In the genomic region with DNA sequence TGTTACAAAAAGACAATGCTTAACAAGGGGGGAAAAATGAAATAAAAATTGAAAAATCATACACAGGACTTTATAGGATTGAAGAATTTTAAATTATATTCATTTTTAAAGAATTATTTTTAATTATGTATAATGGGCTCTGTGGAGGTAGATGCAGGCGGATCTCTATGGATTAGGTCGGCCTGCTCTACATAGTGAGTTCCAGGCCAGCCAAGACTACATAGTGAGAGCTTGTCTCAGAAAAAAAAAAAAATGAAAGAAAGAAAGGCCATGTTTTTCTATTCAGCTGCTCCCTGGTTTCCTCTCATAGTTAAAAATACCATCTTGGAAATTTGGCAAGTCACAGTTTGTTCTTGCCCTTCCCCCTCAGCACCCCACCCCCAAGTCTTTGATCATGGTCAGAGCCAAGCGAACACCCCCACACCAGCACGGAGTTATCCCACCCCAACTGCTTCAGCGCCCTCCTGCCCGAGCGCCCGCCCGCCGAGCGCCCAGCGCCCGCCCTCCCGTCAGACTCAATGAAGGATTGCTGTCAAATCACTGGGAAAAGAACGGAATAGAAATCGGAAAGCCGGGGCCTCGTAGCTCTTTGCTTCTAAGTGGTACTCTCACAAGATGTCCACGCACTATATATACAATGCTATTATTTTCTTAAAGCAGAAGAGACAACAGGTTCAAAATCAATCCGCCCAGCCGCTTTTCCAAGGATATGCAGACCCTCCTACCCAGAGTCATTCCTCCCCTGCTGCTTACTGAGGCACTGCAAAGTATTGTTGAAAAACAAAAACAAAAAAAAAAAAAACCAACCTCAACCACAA, we compare ENCODE assay signal across 8 mouse cellular contexts. TPM values are rescaled to one million over a fixed set of nuclear protein-coding genes. Genes with fewer than 3 reads are reported as not detected.
DNase-seq lines count a peak whose midpoint lies in the region; ATAC-seq and TF ChIP-seq lines count a peak whose summit lies in the region.

No protein-coding gene starts in this region.

- peak overlapping the region; percentile 50 for H3K4me2 ChIP-seq in embryonic facial prominence, embryonic 12.5 days (replicated peaks)
- H3K4me2 ChIP-seq in kidney, embryonic 14.5 days (replicated peaks; ENCODE audit: low read depth, low read length) = peak overlapping the region; percentile 50
- H3K4me2 ChIP-seq in midbrain, postnatal 0 days (ENCODE audit: low read depth, low read length, poor library complexity, severe bottlenecking) = peak overlapping the region; percentile 44

- H3K36me3 ChIP-seq in embryonic facial prominence, embryonic 12.5 days = no peaks in the 10 kb centered on the region
- no peaks in the 10 kb centered on the region for H3K36me3 ChIP-seq in heart, embryonic 10.5 days
- H3K36me3 ChIP-seq in kidney, embryonic 14.5 days (ENCODE audit: control insufficient read depth, insufficient read depth, low read length) = no peaks in the 10 kb centered on the region
- H3K36me3 ChIP-seq in midbrain, postnatal 0 days (ENCODE audit: insufficient read depth, low read length) = no peaks in the 10 kb centered on the region

- no peaks in the 10 kb centered on the region for H3K9me3 ChIP-seq in embryonic facial prominence, embryonic 12.5 days
- no peaks in the 10 kb centered on the region for H3K9me3 ChIP-seq in heart, embryonic 10.5 days
- H3K9me3 ChIP-seq in kidney, embryonic 14.5 days (ENCODE audit: control insufficient read depth, low read length) = no peaks in the 10 kb centered on the region; the same call in 1 of the 2 replicates
- no peaks in the 10 kb centered on the region for H3K9me3 ChIP-seq in midbrain, postnatal 0 days (ENCODE audit: low read length)

- H3K27ac ChIP-seq in embryonic facial prominence, embryonic 12.5 days = peak overlapping the region; percentile 67
- H3K27ac ChIP-seq in heart, embryonic 10.5 days = peak overlapping the region; percentile 76
- peak overlapping the region; percentile 43; the same call in 1 of the 2 replicates for H3K27ac ChIP-seq in kidney, embryonic 14.5 days (ENCODE audit: low read depth, low read length)
- peak overlapping the region; percentile 77 for H3K27ac ChIP-seq in midbrain, postnatal 0 days (ENCODE audit: low read depth, low read length)

- H3K4me1 ChIP-seq in embryonic facial prominence, embryonic 12.5 days = peaks cover 15% of the 10 kb centered on the region
- H3K4me1 ChIP-seq in heart, embryonic 10.5 days = peaks cover 26% of the 10 kb centered on the region
- peaks cover 11% of the 10 kb centered on the region for H3K4me1 ChIP-seq in kidney, embryonic 14.5 days (ENCODE audit: control insufficient read depth, insufficient read depth, low read length)
- peaks cover 7% of the 10 kb centered on the region for H3K4me1 ChIP-seq in midbrain, postnatal 0 days (ENCODE audit: insufficient read depth, low read length)

- no peaks in the 10 kb centered on the region for H3K27me3 ChIP-seq in embryonic facial prominence, embryonic 12.5 days
- no peaks in the 10 kb centered on the region for H3K27me3 ChIP-seq in heart, embryonic 10.5 days (ENCODE audit: insufficient read depth, poor library complexity, severe bottlenecking)
- no peaks in the 10 kb centered on the region for H3K27me3 ChIP-seq in kidney, embryonic 14.5 days (ENCODE audit: control insufficient read depth, insufficient read depth, low read length)
- no peaks in the 10 kb centered on the region for H3K27me3 ChIP-seq in midbrain, postnatal 0 days (ENCODE audit: insufficient read depth, low read length)

- peak; percentile 72 for DNase-seq in adrenal gland, postnatal 10 days
- DNase-seq in heart, embryonic 10.5 days (ENCODE audit: low spot score) = no peak
- peak; percentile 19 for DNase-seq in liver
- peak; percentile 50 for DNase-seq in midbrain, postnatal 0 days (ENCODE audit: low spot score)

- no peak overlapping the region for H3K9ac ChIP-seq in embryonic facial prominence, embryonic 12.5 days
- no peak overlapping the region; the same call in 1 of the 2 replicates for H3K9ac ChIP-seq in kidney, embryonic 14.5 days (ENCODE audit: low read depth, low read length)
- H3K9ac ChIP-seq in midbrain, postnatal 0 days (replicated peaks; ENCODE audit: low read length, poor library complexity, severe bottlenecking) = no peak overlapping the region

- 7% methylated on average over 21 of the region's 21 CpGs for WGBS in embryonic facial prominence, embryonic 12.5 days
- 10% methylated on average over 21 of the region's 21 CpGs for WGBS in heart, embryonic 10.5 days
- 6% methylated on average over 21 of the region's 21 CpGs for WGBS in kidney, embryonic 14.5 days
- WGBS in midbrain, postnatal 0 days = 6% methylated on average over 21 of the region's 21 CpGs

- ATAC-seq in embryonic facial prominence, embryonic 12.5 days (ENCODE audit: insufficient number of reproducible peaks, insufficient read depth, low FRiP score, low TSS enrichment) = 0 out of 2 replicates have a peak, but pooled peaks have one; percentile 28
- ATAC-seq in kidney, embryonic 14.5 days (ENCODE audit: low FRiP score, low TSS enrichment) = no peak
- ATAC-seq in midbrain, postnatal 0 days (ENCODE audit: low FRiP score) = peak; percentile 72; the same call in 1 of the 2 replicates
- no peak for ATAC-seq in megakaryocyte progenitor cell, adult 5-6 weeks (replicated peaks; ENCODE audit: poor library complexity)
- no peak for ATAC-seq in granulocyte monocyte progenitor cell, adult 5-6 weeks (replicated peaks; ENCODE audit: poor library complexity, severe bottlenecking)

- TF ChIP-seq CTCF in midbrain, postnatal 0 days (IDR thresholded peaks at IDR 0.05) = no peak

- H3K4me3 ChIP-seq in embryonic facial prominence, embryonic 12.5 days = peak overlapping the region; percentile 22
- H3K4me3 ChIP-seq in heart, embryonic 10.5 days = peak overlapping the region; percentile 57
- peak overlapping the region; percentile 27 for H3K4me3 ChIP-seq in kidney, embryonic 14.5 days (ENCODE audit: low read length)
- peak overlapping the region; percentile 14; the same call in 1 of the 2 replicates for H3K4me3 ChIP-seq in midbrain, postnatal 0 days (ENCODE audit: low read depth, low read length)

RNA-seq across cellular contexts. Expression of a gene that starts 18.8 kb away (rescaled TPM):
- total RNA-seq in adrenal gland, postnatal 10 days (2021) = 10 to 100 TPM; 19.7 to 28.0 TPM
- polyA plus RNA-seq in embryonic facial prominence, embryonic 12.5 days (2016; fragmentation: Nextera tagmentation; extraction: Ambion mirVana) = 29.9 and 31.9 TPM in 2 replicates
- polyA plus RNA-seq in heart, embryonic 10.5 days (2016; fragmentation: Nextera tagmentation; extraction: Ambion mirVana) = 13.5 and 18.0 TPM in 2 replicates
- polyA plus RNA-seq in kidney, embryonic 14.5 days (2014; fragmentation: Nextera tagmentation; extraction: Ambion mirVana) = 21.6 and 36.5 TPM in 2 replicates
- total RNA-seq in midbrain, postnatal 0 days (2014; rRNA removed) = 424 and 472 TPM in 2 replicates
- polyA plus RNA-seq in midbrain, postnatal 0 days (2015; fragmentation: Nextera tagmentation; extraction: Ambion mirVana) = 473 and 503 TPM in 2 replicates
- total RNA-seq in megakaryocyte progenitor cell, adult 5-6 weeks (2015) = 8.4 and 8.8 TPM in 2 replicates
- 9.8 and 11.2 TPM in 2 replicates for total RNA-seq in megakaryocyte progenitor cell, adult 5-6 weeks (2017)
- total RNA-seq in granulocyte monocyte progenitor cell, adult 5-6 weeks (2014; fragmentation: Nextera tagmentation) = 9.5 and 11.4 TPM in 2 replicates
- total RNA-seq in granulocyte monocyte progenitor cell, adult 5-6 weeks (2017) = 8.7 and 17.9 TPM in 2 replicates

Comparison
In these comparisons a context has a peak if more than half of its experiments do, and no peak if none do; other contexts are left out.
1. ATAC-seq: peak in embryonic facial prominence, embryonic 12.5 days (single experiment) and midbrain, postnatal 0 days (single experiment); none in kidney, embryonic 14.5 days (single experiment), megakaryocyte progenitor cell, adult 5-6 weeks (single experiment) and granulocyte monocyte progenitor cell, adult 5-6 weeks (single experiment).
2. RNA of a gene that starts 18.8 kb away (total RNA-seq): 424 to 472 TPM in midbrain, postnatal 0 days; 19.7 to 28.0 TPM in adrenal gland, postnatal 10 days, 8.7 to 17.9 TPM in granulocyte monocyte progenitor cell, adult 5-6 weeks and 8.4 to 11.2 TPM in megakaryocyte progenitor cell, adult 5-6 weeks; every median in the first group is over 10 times any median in the second.
3. Peak in every context shown above with its lines, with median percentiles within 50 percentile points of each other: H3K27ac ChIP-seq, H3K4me2 ChIP-seq and H3K4me3 ChIP-seq.